In genomic region chr16:95636615-95637014, GRCm38 (mm10) we compare ENCODE assay signal across 22 mouse cellular contexts. TPM values are rescaled to one million over a fixed set of nuclear protein-coding genes. Genes with fewer than 3 reads are reported as not detected.
DNase-seq lines count a peak whose midpoint lies in the region; ATAC-seq lines count a peak whose summit lies in the region.
"Had no signal": no experiment of that assay in that cellular context is flagged by ENCODE, and none has a peak within 500 bp of the region (broad histone marks: within the 10 kb centered on the region; RNA-seq: fewer than 3 reads in every experiment).

No protein-coding gene starts in this region.

- H3K4me1 ChIP-seq in liver, embryonic 11.5 days (replicated peaks; ENCODE audit: control insufficient read depth, insufficient read depth, low read length) = no peaks in the 10 kb centered on the region
- peaks cover 34% of the 10 kb centered on the region for H3K4me1 ChIP-seq in limb, embryonic 10.5 days
- 0 out of 2 replicates have a peak, but pooled peaks cover 3% of the 10 kb centered on the region for H3K4me1 ChIP-seq in liver, embryonic 15.5 days (replicated peaks)
- H3K4me1 ChIP-seq: forebrain, embryonic 10.5 days; forebrain, embryonic 15.5 days had no signal

- 65% methylated on average over 7 of the region's 7 CpGs for WGBS in liver, embryonic 11.5 days
- 81% methylated on average over 7 of the region's 7 CpGs for WGBS in limb, embryonic 10.5 days
- 47% methylated on average over 7 of the region's 7 CpGs for WGBS in liver, embryonic 15.5 days (ENCODE audit: insufficient replicate concordance)

- ATAC-seq in liver, embryonic 11.5 days (replicated peaks; ENCODE audit: low FRiP score) = no peak
- ATAC-seq in liver, embryonic 15.5 days (ENCODE audit: insufficient read depth) = peak; percentile 28; the same call in 1 of the 2 replicates
- ATAC-seq: forebrain, embryonic 15.5 days; hindbrain, embryonic 16.5 days had no signal

- H3K27me3 ChIP-seq in liver, embryonic 11.5 days (replicated peaks; ENCODE audit: control insufficient read depth, insufficient read depth, low read length) = no peaks in the 10 kb centered on the region
- H3K27me3 ChIP-seq in limb, embryonic 10.5 days (ENCODE audit: low read depth, poor library complexity, severe bottlenecking) = peaks cover 11% of the 10 kb centered on the region
- H3K27me3 ChIP-seq in liver, embryonic 15.5 days = no peaks in the 10 kb centered on the region
- H3K27me3 ChIP-seq: embryonic facial prominence, embryonic 15.5 days; forebrain, embryonic 15.5 days; hindbrain, embryonic 12.5 days had no signal

- H3K4me3 ChIP-seq in liver, embryonic 11.5 days (ENCODE audit: low read depth, low read length) = no peak overlapping the region
- H3K4me3 ChIP-seq in limb, embryonic 10.5 days = no peak overlapping the region
- H3K4me3 ChIP-seq in liver, embryonic 15.5 days (replicated peaks) = no peak overlapping the region
- H3K4me3 ChIP-seq: embryonic facial prominence, embryonic 15.5 days; erythroblast, embryonic 14.5 days; forebrain, embryonic 10.5 days; forebrain, embryonic 15.5 days; heart, embryonic 10.5 days; hindbrain, embryonic 12.5 days had no signal

- H3K4me2 ChIP-seq in liver, embryonic 11.5 days = no peak overlapping the region
- no peak overlapping the region for H3K4me2 ChIP-seq in liver, embryonic 15.5 days
- H3K4me2 ChIP-seq: embryonic facial prominence, embryonic 15.5 days; forebrain, embryonic 15.5 days; hindbrain, embryonic 12.5 days had no signal

- H3K27ac ChIP-seq in liver, embryonic 11.5 days (ENCODE audit: low read depth, low read length) = no peak overlapping the region
- H3K27ac ChIP-seq in limb, embryonic 10.5 days = 0 out of 2 replicates have a peak overlapping the region, but pooled peaks have one; percentile 42
- no peak overlapping the region for H3K27ac ChIP-seq in liver, embryonic 15.5 days (replicated peaks)
- H3K27ac ChIP-seq: embryonic facial prominence, embryonic 15.5 days; forebrain, embryonic 10.5 days; forebrain, embryonic 15.5 days; heart, embryonic 10.5 days; hindbrain, embryonic 12.5 days had no signal

- DNase-seq in liver = peak; percentile 22
- no peak for DNase-seq in liver, embryonic 11.5 days (ENCODE audit: low spot score)
- DNase-seq in limb, embryonic 10.5 days (ENCODE audit: low spot score) = no peak
- DNase-seq in right cerebral cortex, postnatal 36 days (ENCODE audit: low spot score in 2 of 2) = no peak
- no peak for DNase-seq in cerebellum, adult 18-20 months
- DNase-seq: adrenal gland, postnatal 14 days; cerebellum, adult 8-10 months; cerebellum, postnatal 14 days; embryo, embryonic 11 days; gastrocnemius, postnatal 36 days; heart, adult 18-20 months; heart, postnatal 10 days; heart, postnatal 4 days had no signal

- no peaks in the 10 kb centered on the region for H3K9me3 ChIP-seq in liver, embryonic 11.5 days (ENCODE audit: control insufficient read depth, low read length)
- no peaks in the 10 kb centered on the region for H3K9me3 ChIP-seq in limb, embryonic 10.5 days (replicated peaks)
- H3K9me3 ChIP-seq in liver, embryonic 15.5 days (replicated peaks) = no peaks in the 10 kb centered on the region
- H3K9me3 ChIP-seq: embryonic facial prominence, embryonic 15.5 days; forebrain, embryonic 10.5 days; forebrain, embryonic 15.5 days; G1E; heart, embryonic 10.5 days; hindbrain, embryonic 12.5 days had no signal

- H3K9ac ChIP-seq in liver, embryonic 11.5 days (ENCODE audit: low read depth, low read length) = no peak overlapping the region
- no peak overlapping the region for H3K9ac ChIP-seq in liver, embryonic 15.5 days
- H3K9ac ChIP-seq: embryonic facial prominence, embryonic 15.5 days; forebrain, embryonic 15.5 days; hindbrain, embryonic 12.5 days had no signal

- no peaks in the 10 kb centered on the region for H3K36me3 ChIP-seq in liver, embryonic 11.5 days (ENCODE audit: control insufficient read depth, insufficient read depth, low read length)
- H3K36me3 ChIP-seq in limb, embryonic 10.5 days = no peaks in the 10 kb centered on the region
- H3K36me3 ChIP-seq in liver, embryonic 15.5 days (replicated peaks) = no peaks in the 10 kb centered on the region
- H3K36me3 ChIP-seq: embryonic facial prominence, embryonic 15.5 days; forebrain, embryonic 10.5 days; forebrain, embryonic 15.5 days; G1E; heart, embryonic 10.5 days; hindbrain, embryonic 12.5 days had no signal

RNA-seq across cellular contexts. Expression of gene Erg, which starts 50.2 kb away (rescaled TPM):
- polyA plus RNA-seq in liver, embryonic 11.5 days (2014; fragmentation: Nextera tagmentation; extraction: Ambion mirVana) = 2.2 and 3.8 TPM in 2 replicates
- 6.1 and 6.8 TPM in 2 replicates for polyA plus RNA-seq in limb, embryonic 10.5 days (2016; fragmentation: Nextera tagmentation; extraction: Ambion mirVana)
- polyA plus RNA-seq in liver, embryonic 15.5 days (2015; fragmentation: Nextera tagmentation; extraction: Ambion mirVana) = 1.8 and 2.0 TPM in 2 replicates
- polyA plus RNA-seq: erythroblast, embryonic 14.5 days had no signal
